Mouse (Mus musculus) thymus, postnatal 4 days (tissue): ENCODE measurements around the gene Chsy1.

ENCODE experiments used
- DNase-seq: peaks from one replicate; pipeline ENCODE4 v3.0.0; 2021

Gene Chsy1

DNA sequence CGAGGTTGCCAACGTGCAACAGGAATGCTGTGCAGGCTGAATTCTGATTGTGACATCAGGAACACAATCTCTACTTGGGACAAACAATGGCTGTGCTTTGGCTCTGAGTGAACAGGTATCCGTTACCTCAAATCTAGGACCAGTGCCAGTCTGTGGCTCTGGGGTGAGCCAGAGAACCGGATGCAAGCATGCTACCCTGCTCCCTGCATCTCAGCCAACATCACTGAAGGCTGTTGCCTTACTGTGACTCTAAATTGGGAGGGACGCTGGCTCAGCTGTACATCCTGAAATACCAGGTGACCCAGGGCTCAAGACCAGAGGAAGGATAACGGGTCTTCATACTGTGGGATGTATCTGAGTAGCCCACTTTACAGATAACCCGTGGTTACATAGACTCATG is 70.4 kb downstream of the Chsy1 start:
- peak; percentile 19 for DNase-seq

DNA sequence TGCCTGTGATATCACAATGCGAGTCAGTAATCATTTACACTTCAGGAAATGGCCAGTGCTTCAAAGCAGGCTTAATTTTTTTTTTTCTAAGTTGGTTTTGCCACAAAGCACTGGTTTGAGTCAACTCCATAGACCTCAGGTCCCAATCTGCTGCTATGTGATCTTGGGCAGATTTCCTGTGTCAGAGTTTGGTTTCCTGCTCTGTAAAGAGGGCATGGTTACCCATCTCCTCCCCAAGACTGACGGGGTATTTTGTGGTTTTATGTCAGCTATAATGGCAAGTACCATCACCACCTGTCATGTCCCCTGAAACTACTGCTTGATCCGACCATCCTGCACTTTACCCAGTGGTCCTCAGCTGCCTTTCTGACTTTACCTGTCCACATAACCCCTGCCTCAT is 70.9 kb downstream of the Chsy1 start:
- no peak for DNase-seq

DNA sequence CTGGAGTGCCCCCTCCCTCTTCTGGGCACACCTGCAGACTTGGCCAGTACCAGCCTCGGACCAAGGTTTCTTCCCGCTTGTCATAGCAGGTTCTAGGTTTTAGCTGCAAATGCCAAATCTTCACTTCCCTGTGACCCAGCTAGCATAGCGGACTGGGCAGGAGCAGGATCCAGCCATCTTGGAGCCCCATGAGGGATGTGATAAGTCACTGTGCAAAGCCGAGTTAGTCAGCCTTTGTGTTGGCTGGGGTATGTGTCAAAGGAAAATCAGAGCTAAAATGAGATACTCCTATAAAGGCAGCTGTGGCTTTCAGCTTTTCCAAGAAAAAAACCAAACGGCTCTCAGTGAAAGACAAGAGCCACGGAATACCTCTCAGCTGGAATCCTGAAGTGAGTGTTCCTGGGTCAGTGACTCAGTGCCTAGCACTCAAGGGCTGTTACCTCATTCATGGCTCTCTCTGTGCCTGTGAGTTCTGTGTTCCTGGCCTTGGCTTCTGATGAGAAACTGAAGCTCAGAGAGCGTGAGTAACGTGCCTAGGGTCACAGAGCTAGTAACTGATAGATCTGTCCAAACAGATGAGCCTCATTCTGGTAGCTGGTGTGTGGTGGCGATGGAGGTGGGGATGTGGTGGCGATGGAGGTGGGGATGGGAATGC is 71.5 kb downstream of the Chsy1 start:
- DNase-seq, result no peak

DNA sequence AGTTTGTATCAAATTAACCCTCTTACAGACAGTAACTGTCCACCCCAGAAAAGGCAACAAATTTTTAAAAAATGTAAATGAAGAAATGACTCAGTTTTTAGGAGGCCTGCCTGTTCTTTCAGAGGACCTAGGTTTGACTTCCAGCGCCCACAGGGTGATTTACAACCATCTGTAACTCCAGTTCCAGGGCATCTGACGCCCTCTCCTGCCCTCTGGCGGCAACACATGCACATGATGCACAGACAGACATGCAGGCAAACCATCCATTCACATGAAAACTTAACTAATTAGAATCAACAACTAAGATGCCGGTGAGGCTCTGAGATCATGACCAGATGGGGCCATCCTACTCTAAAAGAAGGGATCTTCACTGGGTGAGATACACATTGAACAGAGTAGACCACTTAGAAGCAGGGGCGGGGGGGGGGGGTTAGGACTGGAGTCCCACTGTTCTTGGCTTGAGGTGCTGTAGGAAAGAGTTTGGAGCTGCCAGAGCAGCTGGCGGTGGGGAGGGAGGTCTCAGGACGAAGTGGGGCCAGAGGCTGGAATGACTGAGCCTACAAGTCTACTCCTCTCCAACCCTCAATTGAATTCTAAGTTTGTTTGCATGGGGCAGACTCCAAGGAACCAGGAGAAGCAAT is 72.9 kb downstream of the Chsy1 start:
- DNase-seq, result peak; percentile 21

DNA sequence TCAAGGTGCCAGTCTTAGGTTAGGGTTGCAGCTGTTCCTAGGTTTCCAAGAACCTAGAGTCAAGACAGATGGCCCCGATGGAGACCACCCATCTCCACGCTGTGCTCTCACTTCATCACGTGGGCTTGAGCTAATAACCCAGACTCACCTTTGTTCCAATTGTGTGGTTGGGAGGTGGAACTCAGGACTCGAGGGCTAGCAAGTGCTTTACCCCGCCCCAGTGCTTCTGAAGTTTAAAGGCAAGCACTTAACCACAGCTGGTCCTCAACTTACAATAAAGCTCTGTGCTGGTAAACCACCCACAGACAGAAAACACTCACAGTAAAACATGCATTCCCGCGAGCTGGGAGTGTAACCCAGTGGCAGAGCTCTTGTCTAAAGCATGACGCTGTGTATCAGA is 74.1 kb downstream of the Chsy1 start:
- DNase-seq, result no peak

DNA sequence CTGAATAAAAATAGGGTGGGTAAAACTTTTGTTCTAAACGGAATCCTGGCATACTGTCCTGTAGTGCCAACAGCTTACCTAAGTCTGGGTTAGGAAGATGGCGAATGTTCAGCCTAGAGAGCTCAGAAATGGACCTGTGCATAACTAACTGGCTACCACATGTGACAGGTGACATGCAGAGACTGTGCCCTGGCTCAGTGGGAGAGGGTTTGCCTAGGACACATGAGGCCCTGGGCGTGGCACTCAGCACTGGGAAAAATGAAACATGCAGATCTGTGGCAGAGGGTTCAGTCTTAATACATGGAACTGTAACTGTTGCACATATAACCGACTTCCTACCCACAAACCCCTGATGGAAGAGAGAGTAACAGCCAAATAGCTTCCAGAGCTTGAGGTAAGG is 74.7 kb downstream of the Chsy1 start:
- DNase-seq, result no peak

DNA sequence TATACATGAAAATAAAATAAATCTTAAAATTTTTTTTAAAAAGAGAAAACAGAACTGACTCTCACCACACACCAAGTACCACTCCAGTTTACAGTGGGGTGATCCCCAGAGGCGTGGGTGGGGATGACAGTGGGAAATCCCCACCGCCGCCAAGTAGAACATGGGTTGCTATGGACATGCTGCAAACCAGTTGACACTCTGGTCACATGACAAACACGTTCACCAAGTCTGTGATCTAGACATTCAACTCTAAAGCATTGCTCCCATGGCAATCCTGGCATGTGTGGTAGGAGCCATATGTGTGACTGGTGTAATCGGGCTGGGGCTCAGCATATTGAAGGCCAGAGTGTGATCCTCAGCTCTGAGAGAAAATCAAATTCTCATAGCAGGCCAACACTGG is 76.1 kb downstream of the Chsy1 start:
- DNase-seq, result peak; percentile 18

DNA sequence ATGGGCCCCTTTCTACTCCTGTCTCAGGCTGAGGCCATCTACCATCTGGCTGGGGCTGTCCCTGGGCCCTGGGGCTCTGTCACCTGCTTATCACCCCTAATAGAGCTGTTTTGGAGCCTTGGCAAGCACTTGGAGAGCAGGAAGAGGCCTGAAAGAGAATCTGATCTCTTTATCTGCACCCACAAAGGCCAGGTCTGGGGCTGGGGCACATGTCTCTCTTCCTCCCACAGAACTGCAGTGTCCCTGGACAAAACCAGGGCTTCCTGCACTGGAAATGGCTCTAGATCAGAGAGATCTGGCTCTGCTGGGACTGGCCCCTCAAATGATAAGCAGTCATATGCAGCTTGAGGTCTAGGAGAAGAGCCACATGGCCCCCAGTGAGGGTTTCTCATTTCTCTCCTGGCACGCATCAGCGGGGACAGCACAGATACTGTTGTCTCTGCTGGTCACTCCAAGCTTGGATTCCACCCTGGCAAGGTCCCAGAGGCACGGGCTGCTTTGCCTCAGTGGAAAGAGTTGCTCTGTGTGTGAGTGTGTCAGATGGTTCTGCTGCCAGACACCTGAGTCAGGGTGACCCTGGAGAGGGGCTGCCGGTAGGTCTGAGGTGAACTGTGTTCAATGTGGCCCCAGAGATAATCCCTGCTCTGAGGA is 78.4 kb downstream of the Chsy1 start:
- DNase-seq, result no peak

DNA sequence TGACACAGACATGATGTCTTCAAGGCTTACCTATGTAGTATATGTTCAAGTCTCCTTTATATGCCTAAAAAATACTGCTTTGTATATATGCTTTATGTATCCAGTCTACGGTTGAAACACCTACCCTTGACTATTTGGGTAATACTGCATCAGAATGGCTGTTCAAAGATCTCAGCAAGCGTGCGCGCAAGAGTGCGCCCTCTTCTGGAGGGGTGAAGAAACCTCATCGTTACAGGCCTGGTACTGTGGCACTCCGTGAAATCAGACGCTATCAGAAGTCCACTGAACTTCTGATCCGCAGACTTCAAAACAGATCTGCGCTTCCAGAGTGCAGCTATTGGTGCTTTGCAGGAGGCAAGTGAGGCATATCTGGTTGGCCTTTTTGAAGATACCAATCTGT is 81.1 kb downstream of the Chsy1 start:
- DNase-seq, result peak; percentile 43

DNA sequence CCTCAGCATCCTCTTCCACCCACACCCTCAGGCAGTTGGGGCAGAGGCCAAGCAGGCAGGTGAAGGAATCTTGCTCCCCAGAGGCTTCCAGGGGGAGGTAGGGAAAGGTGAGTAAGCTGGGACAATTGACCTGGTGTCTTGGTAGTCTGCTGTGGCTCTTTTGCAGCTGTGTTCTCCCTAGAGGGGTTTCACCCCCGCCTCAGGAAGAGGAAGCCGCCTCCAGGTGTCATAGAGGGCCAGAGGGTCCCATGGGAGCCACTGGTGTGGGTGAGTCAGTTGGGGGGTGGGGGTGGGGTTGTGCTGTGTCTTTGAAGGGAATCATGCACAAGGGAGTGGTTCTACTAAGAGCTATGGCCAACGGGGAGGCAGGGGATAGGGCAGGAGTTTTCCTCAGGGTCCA is 85.2 kb downstream of the Chsy1 start:
- no peak for DNase-seq

DNA sequence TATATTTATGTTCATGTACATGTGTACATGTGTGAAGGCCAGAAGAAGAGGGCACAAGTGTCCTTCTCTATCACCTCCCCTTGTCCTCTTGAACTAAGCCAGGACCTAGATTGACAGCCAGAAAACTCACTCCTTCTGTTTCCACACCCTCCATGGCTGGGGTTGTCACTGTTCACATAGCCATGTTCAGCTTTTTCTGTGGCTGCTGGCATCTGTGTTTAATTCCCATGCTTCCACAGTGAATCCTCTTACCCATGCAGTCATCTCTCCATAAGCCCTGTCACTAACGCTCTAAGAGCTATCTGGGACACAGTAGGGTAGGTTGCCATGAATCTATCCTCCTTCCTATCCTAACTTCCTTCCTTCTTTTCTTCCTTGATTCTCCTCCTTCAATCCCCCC is 86.6 kb downstream of the Chsy1 start:
- DNase-seq, result no peak

DNA sequence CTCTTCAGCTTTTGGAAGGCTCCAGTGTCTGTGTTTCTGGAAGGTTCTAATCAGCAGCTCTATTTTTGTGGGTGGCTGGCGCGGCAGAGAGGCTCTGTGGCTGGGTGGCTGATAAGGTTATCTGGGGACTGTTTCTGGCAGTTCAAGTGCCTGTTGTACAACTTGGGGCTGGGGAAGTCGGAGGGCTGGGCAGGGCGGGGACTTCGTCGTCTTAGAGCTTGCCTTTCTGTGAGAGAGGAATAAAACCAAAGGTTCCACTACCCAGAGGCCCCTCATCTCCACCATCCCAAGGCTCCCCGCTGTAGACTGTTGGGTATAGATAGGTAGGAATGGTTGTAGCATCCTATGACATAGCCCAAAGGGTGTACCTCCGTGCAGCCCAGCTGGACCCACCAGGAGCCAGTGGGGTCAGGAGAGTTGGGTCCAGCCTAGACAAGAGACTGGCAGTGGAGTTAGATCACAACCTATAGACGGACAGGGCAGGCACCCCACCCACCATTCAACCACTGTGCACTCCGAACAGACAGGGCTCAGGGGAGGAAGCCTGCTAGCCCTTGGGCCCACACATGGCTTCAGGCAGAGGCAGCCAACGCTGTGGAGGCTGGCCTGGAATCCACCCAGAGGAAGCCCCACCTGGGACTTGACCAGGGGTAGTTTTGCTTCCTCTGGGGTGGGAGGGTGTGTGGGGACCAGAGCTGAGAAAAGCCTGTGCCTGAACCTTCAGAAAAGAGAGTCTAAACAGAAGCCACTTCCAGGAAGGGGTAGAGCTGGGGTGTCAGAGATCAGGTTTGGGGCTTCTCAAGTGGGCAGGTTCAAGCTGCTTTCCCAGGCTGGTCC is 87.5 kb downstream of the Chsy1 start:
- no peak for DNase-seq

DNA sequence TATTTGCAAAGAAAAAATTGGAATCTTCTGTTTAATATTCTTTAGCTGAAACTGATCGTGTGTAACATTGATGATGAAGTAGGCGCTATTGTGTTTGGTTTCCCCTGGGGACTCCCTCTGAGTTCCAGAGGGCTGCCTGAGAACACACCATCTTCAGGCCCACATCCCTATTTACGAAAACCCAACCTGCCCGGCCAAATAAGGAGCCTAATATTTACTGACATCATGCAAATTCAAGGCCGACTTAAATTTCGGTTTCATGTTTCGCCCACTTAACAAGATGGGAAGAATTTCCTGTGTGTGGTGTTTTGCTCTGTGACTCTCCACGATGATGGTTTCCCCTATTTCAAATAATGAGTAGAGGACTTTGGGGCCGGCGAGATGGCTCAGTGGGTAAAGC is 89.1 kb downstream of the Chsy1 start:
- DNase-seq, result no peak

DNA sequence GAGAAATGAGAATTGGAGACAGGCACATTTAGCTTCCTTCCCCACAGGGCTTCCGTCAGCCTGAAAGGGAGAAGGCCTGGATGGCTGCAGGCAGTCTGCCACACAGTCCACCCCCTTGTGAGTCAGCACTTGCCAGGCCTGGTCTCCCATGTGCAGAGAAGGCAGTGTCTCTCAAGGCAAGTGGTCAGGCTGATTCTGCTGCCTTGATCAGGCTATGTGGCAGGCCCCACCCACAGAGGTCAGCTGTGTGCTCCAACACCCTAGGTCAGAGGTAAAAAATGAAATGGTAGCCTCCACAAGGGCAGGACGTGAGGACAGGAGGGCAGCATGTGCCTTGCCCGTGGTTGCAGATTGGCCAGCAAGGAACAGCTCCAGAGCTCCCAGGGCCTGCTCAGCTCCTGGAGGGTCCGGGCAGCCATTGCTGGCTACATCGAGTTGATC is 90.1 kb downstream of the Chsy1 start:
- DNase-seq, result no peak

DNA sequence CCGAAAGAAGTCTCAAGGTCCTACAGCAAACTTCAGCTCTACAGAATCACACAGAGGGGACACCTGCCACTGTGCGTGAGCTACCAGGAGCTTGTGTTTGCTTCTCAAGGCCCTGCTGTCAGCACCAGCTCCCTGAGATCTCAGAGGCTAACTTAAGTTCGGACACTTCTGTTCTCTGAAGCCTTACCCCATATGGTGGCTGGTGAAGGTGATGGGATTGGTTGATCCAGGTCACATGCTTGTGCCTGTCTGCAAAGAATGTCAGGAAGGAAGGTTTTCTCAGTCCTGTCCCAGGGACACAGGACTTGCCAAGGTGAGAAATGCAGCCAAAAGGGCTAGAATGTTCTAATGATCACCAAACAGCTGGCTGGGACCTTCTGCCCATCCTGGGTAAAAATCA is 91.1 kb downstream of the Chsy1 start:
- no peak for DNase-seq

DNA sequence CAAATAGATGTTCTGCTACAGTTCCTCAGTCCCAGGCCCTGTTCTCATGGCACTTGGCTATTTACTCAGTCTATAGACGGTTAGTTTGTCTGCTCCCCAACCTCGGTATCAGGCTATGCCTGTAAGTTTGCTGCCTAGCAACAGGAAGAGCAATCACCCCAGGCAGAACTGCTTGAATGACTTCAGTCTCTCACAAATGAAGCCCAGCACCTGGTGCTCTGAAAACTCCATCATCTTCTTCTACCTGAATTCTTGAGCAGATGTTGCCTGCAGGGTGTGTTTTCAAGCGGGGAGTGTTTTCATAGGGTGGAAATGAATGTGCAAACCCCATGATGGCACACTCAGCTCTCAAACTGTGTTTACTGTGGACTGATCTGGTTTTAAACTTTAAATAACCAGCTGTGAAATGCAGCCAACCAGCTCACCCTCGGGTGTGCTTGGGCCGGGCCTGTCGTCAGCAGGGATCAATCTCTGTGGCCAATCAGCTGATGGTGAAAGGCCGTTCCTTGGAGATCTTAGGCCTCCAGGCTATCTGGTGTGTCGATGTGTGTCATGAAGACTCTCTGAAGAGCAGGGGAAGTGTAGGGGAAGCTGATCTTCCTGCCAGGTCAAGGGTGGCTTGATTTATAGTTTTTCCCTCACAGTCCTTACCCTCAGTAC is 91.6 kb downstream of the Chsy1 start:
- DNase-seq, result no peak

DNA sequence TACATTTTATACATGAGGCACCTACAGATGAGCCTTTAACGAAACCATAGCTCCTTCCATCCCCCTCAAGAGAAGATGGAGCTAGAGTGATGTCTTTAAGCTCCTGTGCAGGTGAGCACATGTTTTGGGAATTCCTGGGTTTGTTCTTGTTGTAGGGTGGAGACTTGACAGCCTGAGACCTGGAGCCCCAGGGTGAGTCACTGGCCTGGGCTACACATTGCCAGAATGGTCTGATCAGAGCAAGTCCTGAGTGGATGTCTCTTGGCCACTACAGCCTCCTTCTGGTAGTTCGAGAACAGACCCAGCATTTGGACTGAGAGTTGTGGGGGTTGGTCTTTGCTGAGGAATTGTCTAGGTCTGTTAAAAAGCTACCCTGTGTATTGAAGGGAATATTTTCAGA is 92.3 kb downstream of the Chsy1 start:
- DNase-seq, result no peak

DNA sequence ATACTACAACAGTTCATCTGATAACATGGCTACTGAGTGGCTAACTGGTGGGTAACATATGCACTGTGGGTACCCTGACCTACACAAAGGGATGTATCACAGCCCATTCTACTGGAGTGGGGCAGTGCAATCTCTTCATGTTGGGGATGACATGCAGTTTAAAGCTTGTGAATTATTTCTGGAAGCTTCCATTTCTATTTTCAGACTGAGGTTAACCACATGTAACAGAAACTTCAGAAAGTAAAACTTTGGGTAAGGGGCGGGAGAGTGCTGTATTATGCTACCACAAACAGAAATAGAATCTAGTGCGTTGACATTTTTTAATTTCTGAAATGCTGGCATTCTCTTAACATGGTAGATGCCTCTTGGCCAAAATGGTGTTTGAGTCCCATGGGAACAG is 100.6 kb downstream of the Chsy1 start:
- no peak for DNase-seq

DNA sequence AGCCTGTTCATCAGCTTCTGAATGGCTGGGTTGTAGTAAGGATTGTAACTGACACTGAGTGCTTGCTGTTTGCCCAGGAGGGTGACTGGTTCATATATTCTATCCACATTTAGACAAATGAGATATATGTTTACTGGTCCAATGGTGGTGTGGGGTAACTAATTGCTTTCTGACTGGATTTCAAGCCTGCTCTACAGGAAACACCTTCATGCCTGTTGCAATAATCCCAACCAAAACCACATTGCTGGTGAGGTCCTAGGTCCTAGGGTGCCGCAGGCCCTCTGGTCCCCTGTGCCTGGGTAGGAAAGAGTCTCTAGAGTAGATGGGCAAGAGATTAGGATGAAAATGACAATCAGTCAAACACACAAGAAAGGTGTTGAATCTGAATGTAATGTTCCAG is 103.6 kb downstream of the Chsy1 start:
- DNase-seq, result no peak

DNA sequence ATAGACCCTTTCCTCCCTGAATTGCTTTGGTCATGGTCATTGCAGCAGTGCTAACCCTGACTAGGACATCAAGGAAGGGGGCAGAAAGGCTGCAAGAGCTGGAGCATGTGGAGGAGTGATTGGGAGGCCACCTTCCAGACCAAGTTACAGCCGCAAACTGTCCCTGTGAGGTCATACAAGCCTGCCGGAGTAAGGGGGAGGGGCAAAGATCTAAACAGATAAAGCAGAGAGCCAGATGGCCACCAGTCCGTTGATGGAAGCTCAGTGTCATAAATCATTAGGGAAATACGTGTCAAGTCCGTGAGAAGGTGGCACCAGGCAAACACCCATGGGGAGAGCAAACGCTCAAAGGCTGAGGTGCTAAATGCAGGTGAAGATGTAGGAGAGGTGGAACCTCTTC is 105.2 kb downstream of the Chsy1 start:
- DNase-seq, result no peak

DNA sequence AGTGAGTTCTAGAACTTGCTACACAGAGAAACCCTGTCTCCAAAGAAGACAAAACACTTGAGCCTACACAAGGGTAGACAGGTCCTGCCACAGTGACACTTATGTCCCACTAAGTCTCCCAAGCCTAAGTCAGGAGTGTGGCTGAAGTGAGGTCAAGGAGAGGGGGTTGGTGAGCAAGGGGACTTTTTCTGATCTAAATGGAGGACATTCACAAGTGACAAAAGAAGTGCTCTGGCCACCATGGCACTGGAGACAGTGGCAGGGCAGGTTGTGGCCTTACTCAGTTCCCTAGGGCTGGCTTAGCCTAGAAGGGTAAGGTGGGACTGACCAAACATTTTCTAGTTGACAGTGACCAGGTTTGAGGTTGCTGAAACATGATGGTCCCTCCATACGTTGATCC is 106.6 kb downstream of the Chsy1 start:
- no peak for DNase-seq

DNA sequence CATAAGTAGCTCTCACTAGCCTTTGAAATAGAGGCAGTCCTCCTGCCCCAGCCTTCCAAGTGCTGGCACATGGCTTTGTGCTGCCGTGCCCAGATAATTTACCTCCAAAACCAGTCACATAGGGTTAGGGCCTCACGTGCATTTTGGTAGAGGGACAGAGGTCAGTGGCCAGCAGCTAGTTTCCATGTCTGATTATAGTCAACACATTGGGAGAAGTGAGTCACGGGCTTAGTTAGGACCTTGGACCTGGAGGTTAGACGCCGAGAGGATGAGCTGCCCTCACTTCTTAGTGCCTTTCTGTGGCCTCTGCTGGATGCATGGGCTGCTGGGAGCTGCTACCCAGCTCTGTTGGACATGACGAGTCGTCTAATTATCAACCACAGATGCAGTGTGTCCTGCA is 107.7 kb downstream of the Chsy1 start:
- no peak for DNase-seq

DNA sequence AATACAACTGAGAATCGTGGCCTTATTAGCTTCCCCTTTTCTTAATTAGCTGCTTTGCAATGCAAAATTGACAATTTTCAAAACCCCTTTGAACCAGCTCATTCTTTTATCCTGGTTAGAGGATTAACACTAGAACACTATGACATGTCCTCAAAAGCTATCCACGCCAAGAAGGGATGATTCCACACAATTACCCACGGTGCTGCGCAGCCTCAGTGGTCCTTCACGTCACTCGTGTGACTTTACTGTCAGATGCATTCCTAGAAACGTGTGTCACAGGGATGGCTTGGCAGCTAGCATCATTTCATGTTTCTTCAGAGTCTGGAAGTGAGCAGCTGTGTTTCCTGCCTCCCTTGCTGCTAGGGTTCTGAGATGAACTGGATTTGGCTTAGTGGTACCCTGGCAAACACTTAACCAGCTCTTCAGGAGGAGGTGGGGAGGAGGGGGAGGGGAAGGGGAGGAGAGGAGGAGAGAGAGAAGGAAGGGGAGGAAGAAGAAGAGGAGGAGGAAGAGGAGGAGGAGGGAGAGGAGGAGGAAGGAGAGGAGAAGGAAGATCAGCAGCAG is 108.3 kb downstream of the Chsy1 start:
- DNase-seq, result no peak
